Mouse (Mus musculus): ENCODE results near the gene Prn. TPM values are rescaled to one million over a fixed set of nuclear protein-coding genes. Genes with fewer than 3 reads are reported as not detected.

Prn gene
- polyA plus RNA-seq, 1 experiment: not detected

GRCm38 (mm10) chr2:131961671-131962070 lies 51.9 kb downstream of the Prn start:
- Histone ChIP-seq H3K4me1 (ENCODE audit: control insufficient read depth, insufficient read depth, insufficient read length) (no peaks in the 10 kb centered on the region), H3K27me3 (ENCODE audit: control insufficient read depth, insufficient read depth, low read length) (no peaks in the 10 kb centered on the region), H3K27ac (ENCODE audit: insufficient read depth, low read length) (no peak overlapping the region), H3K36me3 (ENCODE audit: control insufficient read depth, insufficient read depth, low read length) (no peaks in the 10 kb centered on the region), H3K4me3 (ENCODE audit: extremely low read depth, insufficient read depth, insufficient read length) (no peak overlapping the region)
- WGBS: 66% methylated on average over 2 of the region's 2 CpGs
- no peak for DNase-seq (ENCODE audit: low read depth in 1 of 2, low spot score in 2 of 2)
- TF ChIP-seq CTCF (IDR thresholded peaks at IDR 0.05; ENCODE audit: extremely low read depth, insufficient read depth, insufficient read length, insufficient replicate concordance) (no peak), POLR2A (IDR thresholded peaks at IDR 0.05; ENCODE audit: low read depth, low read length) (no peak)

GRCm38 (mm10) chr2:131970597-131970996 lies 60.8 kb downstream of the Prn start:
- Histone ChIP-seq H3K4me3 (ENCODE audit: extremely low read depth, insufficient read depth, insufficient read length) (no peak overlapping the region), H3K27me3 (ENCODE audit: control insufficient read depth, insufficient read depth, low read length) (no peaks in the 10 kb centered on the region), H3K27ac (ENCODE audit: insufficient read depth, low read length) (no peak overlapping the region), H3K36me3 (ENCODE audit: control insufficient read depth, insufficient read depth, low read length) (no peaks in the 10 kb centered on the region), H3K4me1 (ENCODE audit: control insufficient read depth, insufficient read depth, insufficient read length) (no peaks in the 10 kb centered on the region)
- WGBS: 70% methylated on average over 2 of the region's 2 CpGs
- DNase-seq (ENCODE audit: low read depth in 1 of 2, low spot score in 2 of 2): no peak
- TF ChIP-seq POLR2A (IDR thresholded peaks at IDR 0.05; ENCODE audit: low read depth, low read length) (no peak), CTCF (IDR thresholded peaks at IDR 0.05; ENCODE audit: extremely low read depth, insufficient read depth, insufficient read length, insufficient replicate concordance) (no peak)

- H3K27me3 ChIP-seq (ENCODE audit: control insufficient read depth, insufficient read depth, low read length): no peaks in the 10 kb centered on the region
- no peaks in the 10 kb centered on the region for H3K4me1 ChIP-seq (ENCODE audit: control insufficient read depth, insufficient read depth, insufficient read length)
- no peak overlapping the region for H3K4me3 ChIP-seq (ENCODE audit: extremely low read depth, insufficient read depth, insufficient read length)
- WGBS: 78% methylated on average over 4 of the region's 4 CpGs
- TF ChIP-seq POLR2A (IDR thresholded peaks at IDR 0.05; ENCODE audit: low read depth, low read length) (no peak), CTCF (IDR thresholded peaks at IDR 0.05; ENCODE audit: extremely low read depth, insufficient read depth, insufficient read length, insufficient replicate concordance) (no peak)
- no peak for DNase-seq (ENCODE audit: low read depth in 1 of 2, low spot score in 2 of 2)
- no peaks in the 10 kb centered on the region for H3K36me3 ChIP-seq (ENCODE audit: control insufficient read depth, insufficient read depth, low read length)
- H3K27ac ChIP-seq (ENCODE audit: insufficient read depth, low read length): no peak overlapping the region
These were observed 61.3 kb downstream of the Prn start for GRCm38 (mm10) chr2:131971098-131971497.

- 55% methylated on average over 3 of the region's 3 CpGs for WGBS
- Histone ChIP-seq H3K4me3 (ENCODE audit: extremely low read depth, insufficient read depth, insufficient read length) (no peak overlapping the region), H3K4me1 (ENCODE audit: control insufficient read depth, insufficient read depth, insufficient read length) (no peaks in the 10 kb centered on the region)
These were observed 66.9 kb downstream of the Prn start for GRCm38 (mm10) chr2:131976663-131977062.

GRCm38 (mm10) chr2:131980866-131981265 lies 71.1 kb downstream of the Prn start:
- no peak for TF ChIP-seq POLR2A (IDR thresholded peaks at IDR 0.05; ENCODE audit: low read depth, low read length)
- no peak for TF ChIP-seq CTCF (IDR thresholded peaks at IDR 0.05; ENCODE audit: extremely low read depth, insufficient read depth, insufficient read length, insufficient replicate concordance)
- Histone ChIP-seq H3K36me3 (ENCODE audit: control insufficient read depth, insufficient read depth, low read length) (no peaks in the 10 kb centered on the region), H3K27me3 (ENCODE audit: control insufficient read depth, insufficient read depth, low read length) (no peaks in the 10 kb centered on the region), H3K27ac (ENCODE audit: insufficient read depth, low read length) (no peak overlapping the region), H3K4me1 (ENCODE audit: control insufficient read depth, insufficient read depth, insufficient read length) (no peaks in the 10 kb centered on the region), H3K4me3 (ENCODE audit: extremely low read depth, insufficient read depth, insufficient read length) (no peak overlapping the region)
- WGBS: 30% methylated on average over 9 of the region's 9 CpGs
- DNase-seq (ENCODE audit: low read depth in 1 of 2, low spot score in 2 of 2): peak in 1 of 2 experiments; percentile 2

More at GRCm38 (mm10) chr2:131976663-131977062, 66.9 kb downstream of the Prn start:
- Histone ChIP-seq H3K27me3 (ENCODE audit: control insufficient read depth, insufficient read depth, low read length) (no peaks in the 10 kb centered on the region), H3K27ac (ENCODE audit: insufficient read depth, low read length) (no peak overlapping the region), H3K36me3 (ENCODE audit: control insufficient read depth, insufficient read depth, low read length) (no peaks in the 10 kb centered on the region)
- TF ChIP-seq POLR2A (IDR thresholded peaks at IDR 0.05; ENCODE audit: low read depth, low read length): no peak
- no peak for TF ChIP-seq CTCF (IDR thresholded peaks at IDR 0.05; ENCODE audit: extremely low read depth, insufficient read depth, insufficient read length, insufficient replicate concordance)
- peak in 1 of 2 experiments; percentile 2 for DNase-seq (ENCODE audit: low read depth in 1 of 2, low spot score in 2 of 2)

GRCm38 (mm10) chr2:131982546-131983196 lies 72.9 kb downstream of the Prn start:
- Histone ChIP-seq H3K4me3 (ENCODE audit: extremely low read depth, insufficient read depth, insufficient read length) (no peak overlapping the region), H3K27ac (ENCODE audit: insufficient read depth, low read length) (no peak overlapping the region), H3K4me1 (ENCODE audit: control insufficient read depth, insufficient read depth, insufficient read length) (no peaks in the 10 kb centered on the region), H3K36me3 (ENCODE audit: control insufficient read depth, insufficient read depth, low read length) (no peaks in the 10 kb centered on the region), H3K27me3 (ENCODE audit: control insufficient read depth, insufficient read depth, low read length) (no peaks in the 10 kb centered on the region)
- 7% methylated on average over 6 of the region's 6 CpGs for WGBS
- DNase-seq (ENCODE audit: low read depth in 1 of 2, low spot score in 2 of 2): peak; percentile 55 to 60
- peak; percentile 80; the same call in 1 of the 2 replicates for TF ChIP-seq CTCF (IDR thresholded peaks at IDR 0.05; ENCODE audit: extremely low read depth, insufficient read depth, insufficient read length, insufficient replicate concordance)
- TF ChIP-seq POLR2A (IDR thresholded peaks at IDR 0.05; ENCODE audit: low read depth, low read length): no peak

- WGBS: 42% methylated on average over 3 of the region's 3 CpGs
- Histone ChIP-seq H3K27me3 (ENCODE audit: control insufficient read depth, insufficient read depth, low read length) (no peaks in the 10 kb centered on the region), H3K4me1 (ENCODE audit: control insufficient read depth, insufficient read depth, insufficient read length) (peaks cover 4% of the 10 kb centered on the region; the same call in 1 of the 2 replicates), H3K36me3 (ENCODE audit: control insufficient read depth, insufficient read depth, low read length) (no peaks in the 10 kb centered on the region), H3K4me3 (ENCODE audit: extremely low read depth, insufficient read depth, insufficient read length) (no peak overlapping the region), H3K27ac (ENCODE audit: insufficient read depth, low read length) (no peak overlapping the region)
- no peak for TF ChIP-seq CTCF (IDR thresholded peaks at IDR 0.05; ENCODE audit: extremely low read depth, insufficient read depth, insufficient read length, insufficient replicate concordance)
- no peak for TF ChIP-seq POLR2A (IDR thresholded peaks at IDR 0.05; ENCODE audit: low read depth, low read length)
- DNase-seq (ENCODE audit: low read depth in 1 of 2, low spot score in 2 of 2): no peak
These were observed 78.2 kb downstream of the Prn start for GRCm38 (mm10) chr2:131987950-131988349.

Data from spleen, adult 2 months (tissue).